Mouse (Mus musculus) kidney, embryonic 14.5 days (tissue): ENCODE results near the gene Tssk1. TPM values are rescaled to one million over a fixed set of nuclear protein-coding genes. Genes with fewer than 3 reads are reported as not detected.

ENCODE experiments used
- ATAC-seq: fragments of 200-750 bp; cut with Nextera tagmentation; 2 replicates; pipeline ENCODE4 v1.8.0; 2017; ENCODE audit warnings: moderate number of reproducible peaks, mild to moderate bottlenecking, moderate TSS enrichment, moderate library complexity; ENCODE audit not compliant: low FRiP score, low TSS enrichment
- H3K27ac ChIP-seq: fragments of 300-500 bp; sonication (generic); 2 replicates; pipeline ENCODE4 v1.5.1; 2014; ENCODE audit warnings: low read depth, mild to moderate bottlenecking, low read length, moderate library complexity, mixed read lengths
- H3K27me3 ChIP-seq: fragments of 300-500 bp; sonication (generic); 2 replicates; pipeline ENCODE4 v1.6.1; 2014; ENCODE audit warnings: mild to moderate bottlenecking, low read length; ENCODE audit not compliant: control insufficient read depth, insufficient read depth
- H3K36me3 ChIP-seq: fragments of 300-500 bp; sonication (generic); 2 replicates; pipeline ENCODE4 v1.6.1; 2014; ENCODE audit warnings: low read length, mixed read lengths; ENCODE audit not compliant: control insufficient read depth, insufficient read depth
- H3K4me1 ChIP-seq: fragments of 300-500 bp; sonication (generic); 2 replicates; pipeline ENCODE4 v1.6.1; 2014; ENCODE audit warnings: low read length, mixed read lengths; ENCODE audit not compliant: control insufficient read depth, insufficient read depth
- H3K4me2 ChIP-seq: fragments of 300-500 bp; sonication (generic); replicated peaks from 2 replicates; pipeline ENCODE4 v1.6.1; 2014; ENCODE audit warnings: low read depth, mild to moderate bottlenecking, low read length
- H3K4me3 ChIP-seq: fragments of 300-500 bp; sonication (generic); 2 replicates; pipeline ENCODE4 v1.5.1; 2014; ENCODE audit warnings: mild to moderate bottlenecking, low read length
- H3K9ac ChIP-seq: fragments of 300-500 bp; sonication (generic); 2 replicates; pipeline ENCODE4 v1.6.1; 2014; ENCODE audit warnings: low read depth, mild to moderate bottlenecking, low read length, moderate library complexity
- H3K9me3 ChIP-seq: fragments of 300-500 bp; sonication (generic); 2 replicates; pipeline ENCODE4 v1.6.1; 2016; ENCODE audit warnings: low read length; ENCODE audit not compliant: control insufficient read depth
- WGBS: fragments of 180-500 bp; shearing (Covaris S2); extraction: QIAGEN DNeasy Blood & Tissue Kit; methylation state at CpG from one replicate; pipeline ENCODE4 v1.1.7; 2014; 5-methylcytosine and 5-hydroxymethylcytosine counted together
- polyA plus RNA-seq: library from polyadenylated mRNA; unstranded; fragments of >200 nt; fragmentation: Nextera tagmentation; extraction: Ambion mirVana; gene quantifications from 2 replicates; pipeline ENCODE4 v1.2.1, GENCODE M21; 2014

Gene Tssk1
- polyA plus RNA-seq, 1 experiment from 2014 or later: not detected

DNA sequence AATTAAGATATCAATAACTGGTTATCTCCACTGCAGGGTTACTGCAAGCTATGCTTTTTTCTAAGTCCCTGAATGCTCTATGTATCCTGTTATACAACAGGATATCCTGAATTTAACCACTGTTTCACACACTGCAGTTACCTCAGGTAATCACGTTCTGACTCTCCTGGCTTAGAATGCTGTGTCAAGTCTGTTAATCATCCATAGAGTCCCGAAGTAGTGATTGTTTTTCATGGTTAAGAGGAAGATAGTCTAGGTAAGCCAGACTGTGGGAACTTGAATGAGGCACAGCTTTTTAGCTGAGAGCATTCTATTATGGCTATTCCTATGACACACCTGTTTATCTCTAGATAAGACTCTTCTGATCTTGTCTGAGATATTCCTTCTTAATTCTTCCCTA lies 28.7 kb upstream of the Tssk1 start:
- 75% methylated on average over 2 of the region's 2 CpGs for WGBS
- Histone ChIP-seq H3K9ac (no peak overlapping the region), H3K27ac (no peak overlapping the region), H3K9me3 (no peaks in the 10 kb centered on the region), H3K4me3 (no peak overlapping the region), H3K4me2 (no peak overlapping the region), H3K36me3 (peaks cover 29% of the 10 kb centered on the region; the same call in 1 of the 2 replicates), H3K27me3 (no peaks in the 10 kb centered on the region), H3K4me1 (no peaks in the 10 kb centered on the region)
- no peak for ATAC-seq

DNA sequence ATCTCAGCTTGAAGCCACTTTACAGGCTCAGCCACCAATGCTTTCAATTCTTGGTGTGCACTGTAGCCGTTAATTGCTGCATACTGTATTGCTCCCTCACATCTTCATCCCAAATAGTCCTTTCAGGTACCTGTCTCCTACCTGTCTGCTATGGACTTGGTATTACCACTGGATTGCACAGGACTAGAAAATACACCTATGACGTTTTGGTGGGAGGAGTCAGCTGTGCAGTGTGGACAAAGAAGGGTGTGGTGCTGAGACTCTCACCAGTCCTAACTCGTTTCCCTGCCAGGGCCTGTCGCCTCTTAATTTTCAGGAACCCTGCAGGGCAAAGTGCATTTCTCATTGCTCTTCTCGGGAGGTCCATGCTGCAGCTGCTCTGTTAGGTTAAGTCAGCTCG lies 28.3 kb upstream of the Tssk1 start:
- Histone ChIP-seq H3K9ac (no peak overlapping the region), H3K4me2 (no peak overlapping the region), H3K27me3 (no peaks in the 10 kb centered on the region), H3K36me3 (peaks cover 29% of the 10 kb centered on the region; the same call in 1 of the 2 replicates), H3K27ac (no peak overlapping the region), H3K4me1 (no peaks in the 10 kb centered on the region), H3K9me3 (no peaks in the 10 kb centered on the region), H3K4me3 (no peak overlapping the region)
- ATAC-seq: no peak
- WGBS: 72% methylated on average over 6 of the region's 6 CpGs

DNA sequence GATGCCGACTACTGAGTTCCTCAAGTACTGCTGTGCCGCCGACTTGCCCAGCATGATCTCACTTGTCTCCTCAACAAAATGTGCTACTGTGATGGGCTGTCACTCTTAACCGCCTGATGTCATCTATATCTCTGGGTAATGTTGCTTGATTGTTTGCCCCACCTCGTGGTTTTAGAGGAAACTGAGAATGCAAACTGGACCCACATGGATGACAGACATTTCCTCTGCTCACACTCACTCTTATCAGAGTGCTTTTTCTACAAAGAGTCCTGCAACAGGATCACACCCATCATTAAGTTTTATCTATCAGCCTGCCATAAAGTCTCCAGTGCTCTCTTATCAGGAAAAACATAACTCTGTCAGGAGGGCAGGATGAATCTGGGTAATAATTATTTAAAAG lies 22.8 kb upstream of the Tssk1 start:
- Histone ChIP-seq H3K9me3 (no peaks in the 10 kb centered on the region), H3K9ac (no peak overlapping the region), H3K4me1 (no peaks in the 10 kb centered on the region), H3K27me3 (no peaks in the 10 kb centered on the region), H3K27ac (no peak overlapping the region), H3K4me3 (no peak overlapping the region), H3K36me3 (peaks cover 39% of the 10 kb centered on the region), H3K4me2 (no peak overlapping the region)
- ATAC-seq: no peak
- WGBS: 83% methylated on average over 5 of the region's 5 CpGs

GRCm38 (mm10) chr16:17872995-17873394 lies 21.0 kb upstream of the Tssk1 start:
- 39% methylated on average over 4 of the region's 4 CpGs for WGBS

DNA sequence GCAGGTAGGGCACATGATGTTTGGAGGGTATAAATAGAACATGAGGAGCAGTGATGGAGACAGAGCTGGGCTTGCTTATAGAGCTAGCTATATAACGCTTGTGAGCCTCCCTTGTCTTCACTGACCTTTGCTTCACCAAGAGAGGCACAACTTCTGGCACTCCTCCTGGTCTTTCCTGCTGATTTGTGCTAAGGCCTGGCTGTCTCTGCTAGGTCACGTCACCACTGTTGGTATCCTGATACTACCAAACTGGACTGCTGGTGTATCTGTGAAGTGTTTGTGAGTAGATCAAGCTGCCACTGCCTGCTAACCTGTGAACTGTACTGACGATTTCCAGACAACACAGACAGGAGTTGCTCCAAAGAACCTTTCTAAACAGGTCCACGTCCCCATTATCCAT lies 18.8 kb upstream of the Tssk1 start:
- no peak overlapping the region for H3K4me2 ChIP-seq
- H3K4me1 ChIP-seq: no peaks in the 10 kb centered on the region
- H3K9me3 ChIP-seq: no peaks in the 10 kb centered on the region
- H3K36me3 ChIP-seq: peaks cover 23% of the 10 kb centered on the region
- H3K9ac ChIP-seq: no peak overlapping the region
- 78% methylated on average over 4 of the region's 4 CpGs for WGBS
- H3K27ac ChIP-seq: no peak overlapping the region
- H3K27me3 ChIP-seq: no peaks in the 10 kb centered on the region
- H3K4me3 ChIP-seq: no peak overlapping the region
- ATAC-seq: no peak

More at GRCm38 (mm10) chr16:17872995-17873394, 21.0 kb upstream of the Tssk1 start:
- Histone ChIP-seq H3K27ac (no peak overlapping the region), H3K36me3 (peaks cover 36% of the 10 kb centered on the region), H3K27me3 (no peaks in the 10 kb centered on the region), H3K9ac (no peak overlapping the region), H3K4me1 (no peaks in the 10 kb centered on the region), H3K4me3 (no peak overlapping the region), H3K9me3 (no peaks in the 10 kb centered on the region), H3K4me2 (no peak overlapping the region)
- ATAC-seq: no peak

DNA sequence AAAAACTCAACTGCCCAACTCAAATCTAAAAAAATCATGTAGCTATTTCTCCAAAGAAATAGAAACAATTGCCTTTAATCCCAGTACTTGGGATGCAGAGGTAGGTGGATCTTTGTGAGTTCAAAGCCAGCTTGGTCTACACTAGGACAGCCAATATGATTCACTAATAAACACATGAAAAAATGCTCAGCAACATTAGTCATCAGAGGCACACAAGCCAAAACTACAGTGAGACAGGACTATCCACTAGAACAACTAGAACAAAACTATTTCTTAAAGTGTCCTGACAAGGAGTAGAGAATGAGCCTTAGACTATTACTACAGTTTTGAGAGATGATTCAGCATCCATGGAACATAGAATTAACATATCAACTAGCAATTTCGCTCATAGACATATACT lies 17.9 kb upstream of the Tssk1 start:
- Histone ChIP-seq H3K4me1 (no peaks in the 10 kb centered on the region), H3K4me3 (no peak overlapping the region), H3K27me3 (no peaks in the 10 kb centered on the region), H3K9me3 (no peaks in the 10 kb centered on the region), H3K9ac (no peak overlapping the region), H3K36me3 (peaks cover 14% of the 10 kb centered on the region), H3K27ac (no peak overlapping the region), H3K4me2 (no peak overlapping the region)
- no peak for ATAC-seq
- WGBS: 100% methylated on average over 1 of the region's 1 CpGs

DNA sequence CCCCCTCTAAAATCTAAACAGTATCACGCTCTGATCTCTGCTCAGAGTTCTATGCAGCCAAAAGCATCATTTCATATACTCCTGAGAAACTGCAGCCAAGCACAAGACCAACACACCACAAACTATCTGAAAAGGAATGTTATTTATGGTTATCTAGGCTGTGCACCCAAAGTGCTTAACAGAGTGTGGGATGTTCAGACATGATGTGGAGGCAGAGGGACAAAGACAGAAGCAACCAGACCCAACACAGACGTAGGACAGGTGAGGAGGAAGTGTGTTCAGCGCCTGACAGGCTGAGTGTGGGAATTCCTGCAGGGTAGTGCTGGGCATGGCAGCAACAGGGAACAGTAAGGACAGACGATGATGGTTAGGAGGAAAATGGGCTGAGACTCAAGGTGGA lies 14.5 kb upstream of the Tssk1 start:
- no peak overlapping the region for H3K27ac ChIP-seq
- no peak overlapping the region for H3K9ac ChIP-seq
- H3K4me1 ChIP-seq: 0 out of 2 replicates have a peak, but pooled peaks cover 2% of the 10 kb centered on the region
- H3K4me3 ChIP-seq: no peak overlapping the region
- no peaks in the 10 kb centered on the region for H3K27me3 ChIP-seq
- no peak overlapping the region for H3K4me2 ChIP-seq
- WGBS: 97% methylated on average over 4 of the region's 4 CpGs
- 0 out of 2 replicates have a peak, but pooled peaks cover 3% of the 10 kb centered on the region for H3K36me3 ChIP-seq
- no peaks in the 10 kb centered on the region for H3K9me3 ChIP-seq
- no peak for ATAC-seq

GRCm38 (mm10) chr16:17882196-17882595 lies 11.8 kb upstream of the Tssk1 start:
- ATAC-seq: no peak
- H3K4me3 ChIP-seq: no peak overlapping the region

GRCm38 (mm10) chr16:17884116-17884515 lies 9.9 kb upstream of the Tssk1 start:
- Histone ChIP-seq H3K36me3 (0 out of 2 replicates have a peak, but pooled peaks cover 3% of the 10 kb centered on the region), H3K4me3 (no peak overlapping the region), H3K9ac (no peak overlapping the region), H3K27ac (no peak overlapping the region), H3K4me2 (no peak overlapping the region), H3K4me1 (0 out of 2 replicates have a peak, but pooled peaks cover 2% of the 10 kb centered on the region), H3K9me3 (no peaks in the 10 kb centered on the region), H3K27me3 (no peaks in the 10 kb centered on the region)
- 68% methylated on average over 6 of the region's 6 CpGs for WGBS
- no peak for ATAC-seq

More at GRCm38 (mm10) chr16:17882196-17882595, 11.8 kb upstream of the Tssk1 start:
- Histone ChIP-seq H3K27ac (no peak overlapping the region), H3K4me2 (no peak overlapping the region), H3K36me3 (0 out of 2 replicates have a peak, but pooled peaks cover 3% of the 10 kb centered on the region), H3K27me3 (no peaks in the 10 kb centered on the region), H3K9me3 (no peaks in the 10 kb centered on the region), H3K9ac (no peak overlapping the region), H3K4me1 (0 out of 2 replicates have a peak, but pooled peaks cover 2% of the 10 kb centered on the region)
